Mouse (Mus musculus) heart, postnatal 0 days (tissue): Measurements from ENCODE around the gene Dnttip2. TPM values are rescaled to one million over a fixed set of nuclear protein-coding genes. Genes with fewer than 3 reads are reported as not detected.
A peak's percentile ranks its signal among the peaks of the same experiment; 100 is the strongest.
"Not testable (repeated sequence)": the region's sequence is repeated elsewhere in the genome, so short reads cannot be mapped to it uniquely, and the experiment has no call there.

Source experiments
- ATAC-seq: fragments of 200-750 bp; cut with Nextera tagmentation; 2 replicates; pipeline ENCODE4 v1.8.0; 2017; ENCODE audit warnings: low read depth, moderate number of reproducible peaks, moderate library complexity; ENCODE audit not compliant: insufficient read depth
- DNase-seq: peaks from one replicate; pipeline ENCODE4 v3.0.0-alpha.2; 2016; ENCODE audit warnings: low spot score
- H3K27ac ChIP-seq: fragments of 300-500 bp; sonication (generic); 2 replicates; pipeline ENCODE4 v1.5.1; 2014; ENCODE audit warnings: low read depth, mild to moderate bottlenecking
- H3K27me3 ChIP-seq: fragments of 300-500 bp; sonication (generic); 2 replicates; pipeline ENCODE4 v1.6.1; 2014; ENCODE audit warnings: low read length, mixed read lengths; ENCODE audit not compliant: control insufficient read depth, insufficient read depth
- H3K36me3 ChIP-seq: fragments of 300-500 bp; sonication (generic); replicated peaks from 2 replicates; pipeline ENCODE4 v1.6.1; 2014; ENCODE audit warnings: low read length, mixed read lengths; ENCODE audit not compliant: control insufficient read depth, insufficient read depth
- H3K4me1 ChIP-seq: fragments of 300-500 bp; sonication (generic); 2 replicates; pipeline ENCODE4 v1.6.1; 2014; ENCODE audit warnings: antibody characterized with exemption; ENCODE audit not compliant: control insufficient read depth, insufficient read depth
- H3K4me2 ChIP-seq: fragments of 300-500 bp; sonication (generic); 2 replicates; pipeline ENCODE4 v1.6.1; 2014; ENCODE audit warnings: low read depth, mild to moderate bottlenecking, low read length, moderate library complexity
- H3K4me3 ChIP-seq: fragments of 300-500 bp; sonication (generic); 2 replicates; pipeline ENCODE4 v1.5.1; 2014; ENCODE audit warnings: low read depth, low read length
- H3K9ac ChIP-seq: fragments of 300-500 bp; sonication (generic); replicated peaks from 2 replicates; pipeline ENCODE4 v1.6.1; 2014; ENCODE audit warnings: low read depth, low read length, mixed read lengths
- H3K9me3 ChIP-seq: fragments of 300-500 bp; sonication (generic); replicated peaks from 2 replicates; pipeline ENCODE4 v1.6.1; 2016; ENCODE audit warnings: low read length; ENCODE audit not compliant: control insufficient read depth
- CTCF ChIP-seq: IDR thresholded peaks from 2 replicates; pipeline ENCODE4 v1.5.1; 2016; ENCODE audit warnings: antibody characterized with exemption, control low read depth, low read depth
- EP300 ChIP-seq: IDR thresholded peaks from 2 replicates; pipeline ENCODE4 v1.6.1; 2016; ENCODE audit warnings: antibody characterized with exemption, low read depth
- WGBS: fragments of 180-500 bp; shearing (Covaris S2); extraction: QIAGEN DNeasy Blood & Tissue Kit; methylation state at CpG from one replicate; pipeline ENCODE4 v1.1.7; 2014; 5-methylcytosine and 5-hydroxymethylcytosine counted together
- polyA plus RNA-seq: library from polyadenylated mRNA; unstranded; fragments of >200 nt; fragmentation: Nextera tagmentation; extraction: Ambion mirVana; gene quantifications from 2 replicates; pipeline ENCODE4 v1.2.1, GENCODE M21; 2015
- total RNA-seq: library from RNA; depleted of rRNA; stranded (reverse); fragments of >200 nt; gene quantifications from 2 replicates; pipeline ENCODE4 v1.2.3, GENCODE M21; 2014; ENCODE audit warnings: low replicate concordance; rRNA removed

Gene Dnttip2
- total RNA-seq (9.3 and 11.2 TPM in 2 replicates), polyA plus RNA-seq (31.7 and 33.4 TPM in 2 replicates)

DNA sequence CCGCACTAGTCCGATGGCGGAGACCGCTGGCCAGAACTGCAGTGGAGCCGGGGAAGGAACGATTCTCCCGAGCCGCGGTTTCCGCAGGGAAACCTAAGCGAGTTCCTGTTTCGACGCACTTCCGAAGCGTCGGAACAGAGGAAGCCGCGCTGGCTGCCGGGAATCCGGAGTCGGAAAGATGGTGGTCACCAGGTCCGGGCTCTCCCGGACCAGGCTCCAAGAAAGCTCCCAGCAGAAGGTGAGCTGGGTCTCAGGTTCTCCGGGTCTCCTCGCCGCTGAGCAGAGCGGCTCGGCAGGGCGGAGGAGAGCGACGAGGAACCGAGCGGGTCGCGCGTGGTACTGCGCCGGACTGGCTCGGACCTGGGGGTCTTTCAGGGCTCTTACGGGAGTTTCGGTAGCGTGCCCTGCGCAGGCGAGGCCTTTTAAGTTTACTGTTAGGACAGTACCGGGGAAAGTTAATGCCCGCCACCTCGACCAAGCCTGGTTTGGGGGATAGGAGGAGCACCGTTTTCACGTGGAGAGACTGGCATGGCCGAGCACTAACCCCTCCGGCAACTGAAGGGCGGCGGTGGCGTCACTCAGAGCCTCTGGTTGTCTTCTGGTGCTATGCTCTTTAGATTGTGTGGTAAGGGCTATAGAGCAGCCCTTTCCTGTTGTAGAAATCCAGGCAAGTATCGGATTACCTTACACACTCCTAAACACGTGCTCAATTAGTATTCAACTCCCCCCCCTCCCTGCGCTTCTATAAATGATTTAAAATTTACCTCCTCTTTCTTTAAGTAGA lies at the start of gene Dnttip2:
Gene Dnttip2 (plus strand): TSS at position 148 of the 784 bp plus-strand sequence.
- WGBS: under 1% methylated on average over 55 of the region's 57 CpGs
- Histone ChIP-seq H3K9ac (peak within 1 kb of the TSS; percentile 97), H3K27me3 (no peaks in the 10 kb centered on the region), H3K4me3 (peak within 1 kb of the TSS; percentile 99), H3K4me1 (peaks cover 10% of the 10 kb centered on the region), H3K9me3 (no peaks in the 10 kb centered on the region), H3K36me3 (peaks cover 42% of the 10 kb centered on the region), H3K4me2 (peak within 1 kb of the TSS; percentile 92), H3K27ac (peak within 1 kb of the TSS; percentile 84)
- peak; percentile 96 for DNase-seq
- no peak; the same call in 1 of the 2 replicates for TF ChIP-seq EP300
- TF ChIP-seq CTCF: no peak
- peak; percentile 98 for ATAC-seq

- WGBS: 32% methylated on average over 6 of the region's 6 CpGs
- DNase-seq, H3K4me3 ChIP-seq, H3K27me3 ChIP-seq, H3K9me3 ChIP-seq, H3K4me1 ChIP-seq, H3K27ac ChIP-seq, ATAC-seq, H3K9ac ChIP-seq, H3K36me3 ChIP-seq: not testable (repeated sequence)
- peak overlapping the region; percentile 31 for H3K4me2 ChIP-seq
Measured at GRCm38 (mm10) chr3:122226972-122227371, 47.2 kb upstream of the Dnttip2 start.

GRCm38 (mm10) chr3:122235772-122236171 lies 38.4 kb upstream of the Dnttip2 start:
- H3K27ac ChIP-seq: no peak overlapping the region
- H3K4me1 ChIP-seq: no peaks in the 10 kb centered on the region
- H3K4me3 ChIP-seq: no peak overlapping the region
- ATAC-seq (no peak), DNase-seq (no peak)
- no peak for TF ChIP-seq CTCF
- no peak for TF ChIP-seq EP300
- H3K9me3 ChIP-seq: no peaks in the 10 kb centered on the region
- H3K9ac ChIP-seq: no peak overlapping the region
- H3K27me3 ChIP-seq: no peaks in the 10 kb centered on the region
- H3K4me2 ChIP-seq: no peak overlapping the region
- WGBS: 41% methylated on average over 1 of the region's 1 CpGs
- H3K36me3 ChIP-seq: no peaks in the 10 kb centered on the region

DNA sequence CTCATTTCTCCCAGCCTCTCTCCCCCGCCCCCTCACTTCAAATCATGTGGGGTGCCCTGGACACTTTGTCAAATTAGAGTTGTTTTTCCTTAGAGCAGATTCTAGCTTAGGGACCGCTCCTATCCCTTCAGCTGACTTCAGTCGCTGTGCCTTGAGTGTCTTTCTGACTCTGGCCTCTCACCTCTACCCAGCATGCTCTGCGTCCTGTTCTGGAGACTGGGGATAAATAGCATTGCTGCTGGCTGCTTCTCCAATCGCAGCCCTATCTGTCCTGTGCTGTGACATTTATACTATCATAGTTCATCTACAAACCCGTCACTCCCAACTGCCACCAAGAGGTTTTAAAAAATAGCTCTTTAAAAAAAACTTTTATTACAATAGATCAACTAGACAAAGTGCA lies 31.3 kb upstream of the Dnttip2 start:
- no peak overlapping the region for H3K4me2 ChIP-seq
- no peak overlapping the region for H3K9ac ChIP-seq
- no peaks in the 10 kb centered on the region for H3K36me3 ChIP-seq
- no peak for DNase-seq
- WGBS: 54% methylated on average over 6 of the region's 6 CpGs
- TF ChIP-seq CTCF: no peak
- no peak for TF ChIP-seq EP300
- ATAC-seq: no peak
- H3K27me3 ChIP-seq: no peaks in the 10 kb centered on the region
- no peak overlapping the region for H3K27ac ChIP-seq
- no peaks in the 10 kb centered on the region for H3K9me3 ChIP-seq
- H3K4me1 ChIP-seq: peaks cover 17% of the 10 kb centered on the region
- H3K4me3 ChIP-seq: no peak overlapping the region

- H3K27me3 ChIP-seq: no peaks in the 10 kb centered on the region
- ATAC-seq: no peak
- H3K4me2 ChIP-seq: no peak overlapping the region
Measured at GRCm38 (mm10) chr3:122243416-122244167, 30.6 kb upstream of the Dnttip2 start.

More at GRCm38 (mm10) chr3:122243416-122244167, 30.6 kb upstream of the Dnttip2 start:
- Histone ChIP-seq H3K9ac (no peak overlapping the region), H3K4me1 (peaks cover 17% of the 10 kb centered on the region), H3K27ac (no peak overlapping the region), H3K36me3 (no peaks in the 10 kb centered on the region), H3K9me3 (no peaks in the 10 kb centered on the region), H3K4me3 (no peak overlapping the region)
- 49% methylated on average over 14 of the region's 14 CpGs for WGBS
- TF ChIP-seq CTCF (no peak), EP300 (no peak)
- DNase-seq: peak; percentile 27
